Mouse (Mus musculus): ENCODE results near the gene Tanc2. TPM values are rescaled to one million over a fixed set of nuclear protein-coding genes. Genes with fewer than 3 reads are reported as not detected.

Gene Tanc2
- total RNA-seq (2018; cell fraction: chromatin; rRNA removed), result 100 to 1,000 TPM in 9 of 26 experiments, 10 to 100 TPM in 17; 19.4 to 151 (median 62.8) TPM
- total RNA-seq (2018; cell fraction: cytosol; rRNA removed), result 10 to 100 TPM in 18 of 26 experiments, 1 to 10 TPM in 8; 7.1 to 26.0 (median 15.6) TPM
- total RNA-seq (2018; cell fraction: nucleus; rRNA removed), result 100 to 1,000 TPM in 5 of 26 experiments, 10 to 100 TPM in 21; 13.7 to 146 (median 37.9) TPM
- 9.0 to 11.0 TPM (median 10.2 TPM) in 3 replicates for polyA plus RNA-seq (2018)

- WGBS (ENCODE audit: missing documents), result under 1% methylated on average over 66 of the region's 87 CpGs
- H3K36me3 ChIP-seq (ENCODE audit: inconsistent target), result no peaks in the 10 kb centered on the region
- H3K4me3 ChIP-seq (ENCODE audit: inconsistent target), result peak within 1 kb of the TSS; percentile 38
- H3K27ac ChIP-seq, result peak within 1 kb of the TSS; percentile 44
- peaks cover 10% of the 10 kb centered on the region; the same call in 1 of the 2 replicates for H3K79me2 ChIP-seq (ENCODE audit: inconsistent target)
Measured at GRCm38 (mm10) chr11:105589877-105590641, at the start of gene Tanc2. Gene Tanc2 (plus strand): TSS chr11:105589986.

GRCm38 (mm10) chr11:105540781-105541180 is 49.0 kb upstream of the Tanc2 start:
- Histone ChIP-seq H3K36me3 (ENCODE audit: inconsistent target) (no peaks in the 10 kb centered on the region), H3K27ac (no peak overlapping the region), H3K4me3 (ENCODE audit: inconsistent target) (no peak overlapping the region), H3K79me2 (ENCODE audit: inconsistent target) (no peaks in the 10 kb centered on the region)
- 90% methylated on average over 8 of the region's 8 CpGs for WGBS (ENCODE audit: missing documents)

- H3K27ac ChIP-seq, result no peak overlapping the region
- H3K36me3 ChIP-seq (ENCODE audit: inconsistent target), result no peaks in the 10 kb centered on the region
- H3K79me2 ChIP-seq (ENCODE audit: inconsistent target), result no peaks in the 10 kb centered on the region
- WGBS (ENCODE audit: missing documents), result 93% methylated on average over 4 of the region's 4 CpGs
- no peak overlapping the region for H3K4me3 ChIP-seq (ENCODE audit: inconsistent target)
Measured at GRCm38 (mm10) chr11:105541366-105541765, 48.4 kb upstream of the Tanc2 start.

GRCm38 (mm10) chr11:105542129-105542528 is 47.7 kb upstream of the Tanc2 start:
- H3K36me3 ChIP-seq (ENCODE audit: inconsistent target), result no peaks in the 10 kb centered on the region
- H3K4me3 ChIP-seq (ENCODE audit: inconsistent target), result no peak overlapping the region
- H3K27ac ChIP-seq, result no peak overlapping the region
- no peaks in the 10 kb centered on the region for H3K79me2 ChIP-seq (ENCODE audit: inconsistent target)
- WGBS (ENCODE audit: missing documents), result 7% methylated on average over 1 of the region's 1 CpGs

- no peaks in the 10 kb centered on the region for H3K36me3 ChIP-seq (ENCODE audit: inconsistent target)
- H3K79me2 ChIP-seq (ENCODE audit: inconsistent target), result no peaks in the 10 kb centered on the region
- no peak overlapping the region for H3K27ac ChIP-seq
- no peak overlapping the region for H3K4me3 ChIP-seq (ENCODE audit: inconsistent target)
- 91% methylated on average over 7 of the region's 8 CpGs for WGBS (ENCODE audit: missing documents)
Measured at GRCm38 (mm10) chr11:105545801-105546200, 44.0 kb upstream of the Tanc2 start.

GRCm38 (mm10) chr11:105546393-105546792 is 43.4 kb upstream of the Tanc2 start:
- 87% methylated on average over 6 of the region's 6 CpGs for WGBS (ENCODE audit: missing documents)
- Histone ChIP-seq H3K4me3 (ENCODE audit: inconsistent target) (no peak overlapping the region), H3K36me3 (ENCODE audit: inconsistent target) (no peaks in the 10 kb centered on the region), H3K79me2 (ENCODE audit: inconsistent target) (no peaks in the 10 kb centered on the region), H3K27ac (no peak overlapping the region)

GRCm38 (mm10) chr11:105548383-105548782 is 41.4 kb upstream of the Tanc2 start:
- Histone ChIP-seq H3K79me2 (ENCODE audit: inconsistent target) (no peaks in the 10 kb centered on the region), H3K27ac (no peak overlapping the region), H3K36me3 (ENCODE audit: inconsistent target) (no peaks in the 10 kb centered on the region), H3K4me3 (ENCODE audit: inconsistent target) (no peak overlapping the region)
- 90% methylated on average over 6 of the region's 6 CpGs for WGBS (ENCODE audit: missing documents)

- 92% methylated on average over 9 of the region's 9 CpGs for WGBS (ENCODE audit: missing documents)
- no peaks in the 10 kb centered on the region for H3K36me3 ChIP-seq (ENCODE audit: inconsistent target)
- no peak overlapping the region for H3K27ac ChIP-seq
- H3K79me2 ChIP-seq (ENCODE audit: inconsistent target), result no peaks in the 10 kb centered on the region
- no peak overlapping the region for H3K4me3 ChIP-seq (ENCODE audit: inconsistent target)
Measured at GRCm38 (mm10) chr11:105549164-105550121, 40.3 kb upstream of the Tanc2 start.

GRCm38 (mm10) chr11:105557285-105557684 is 32.5 kb upstream of the Tanc2 start:
- Histone ChIP-seq H3K4me3 (ENCODE audit: inconsistent target) (no peak overlapping the region), H3K36me3 (ENCODE audit: inconsistent target) (no peaks in the 10 kb centered on the region), H3K79me2 (ENCODE audit: inconsistent target) (no peaks in the 10 kb centered on the region), H3K27ac (no peak overlapping the region)
- WGBS (ENCODE audit: missing documents), result 89% methylated on average over 8 of the region's 8 CpGs

- Histone ChIP-seq H3K79me2 (ENCODE audit: inconsistent target) (no peaks in the 10 kb centered on the region), H3K36me3 (ENCODE audit: inconsistent target) (no peaks in the 10 kb centered on the region), H3K4me3 (ENCODE audit: inconsistent target) (no peak overlapping the region), H3K27ac (no peak overlapping the region)
Measured at GRCm38 (mm10) chr11:105558091-105558490, 31.7 kb upstream of the Tanc2 start.

GRCm38 (mm10) chr11:105558803-105559505 is 30.8 kb upstream of the Tanc2 start:
- H3K27ac ChIP-seq, result no peak overlapping the region
- H3K36me3 ChIP-seq (ENCODE audit: inconsistent target), result no peaks in the 10 kb centered on the region
- WGBS (ENCODE audit: missing documents), result 79% methylated on average over 6 of the region's 6 CpGs
- no peak overlapping the region for H3K4me3 ChIP-seq (ENCODE audit: inconsistent target)
- H3K79me2 ChIP-seq (ENCODE audit: inconsistent target), result no peaks in the 10 kb centered on the region

GRCm38 (mm10) chr11:105563546-105563945 is 26.2 kb upstream of the Tanc2 start:
- WGBS (ENCODE audit: missing documents), result 92% methylated on average over 3 of the region's 3 CpGs
- Histone ChIP-seq H3K4me3 (ENCODE audit: inconsistent target) (no peak overlapping the region), H3K27ac (no peak overlapping the region), H3K79me2 (ENCODE audit: inconsistent target) (no peaks in the 10 kb centered on the region), H3K36me3 (ENCODE audit: inconsistent target) (no peaks in the 10 kb centered on the region)

GRCm38 (mm10) chr11:105567221-105567641 is 22.6 kb upstream of the Tanc2 start:
- no peaks in the 10 kb centered on the region for H3K36me3 ChIP-seq (ENCODE audit: inconsistent target)
- peak overlapping the region; percentile 36 for H3K27ac ChIP-seq
- H3K4me3 ChIP-seq (ENCODE audit: inconsistent target), result no peak overlapping the region
- WGBS (ENCODE audit: missing documents), result 81% methylated on average over 1 of the region's 1 CpGs
- no peaks in the 10 kb centered on the region for H3K79me2 ChIP-seq (ENCODE audit: inconsistent target)

GRCm38 (mm10) chr11:105571996-105572395 is 17.8 kb upstream of the Tanc2 start:
- no peak overlapping the region for H3K27ac ChIP-seq
- 89% methylated on average over 8 of the region's 8 CpGs for WGBS (ENCODE audit: missing documents)

More at GRCm38 (mm10) chr11:105571996-105572395, 17.8 kb upstream of the Tanc2 start:
- no peaks in the 10 kb centered on the region for H3K79me2 ChIP-seq (ENCODE audit: inconsistent target)
- no peaks in the 10 kb centered on the region for H3K36me3 ChIP-seq (ENCODE audit: inconsistent target)
- H3K4me3 ChIP-seq (ENCODE audit: inconsistent target), result no peak overlapping the region

All from macrophage (primary cell).